Mouse (Mus musculus): ENCODE measurements at regions not wholly inside any gene's neighbourhood (a gene's known extent, or its start where the extent isn't known, plus 50 kb on each side); places are given as distances from the start of the nearest gene placed in this dataset.

DNA sequence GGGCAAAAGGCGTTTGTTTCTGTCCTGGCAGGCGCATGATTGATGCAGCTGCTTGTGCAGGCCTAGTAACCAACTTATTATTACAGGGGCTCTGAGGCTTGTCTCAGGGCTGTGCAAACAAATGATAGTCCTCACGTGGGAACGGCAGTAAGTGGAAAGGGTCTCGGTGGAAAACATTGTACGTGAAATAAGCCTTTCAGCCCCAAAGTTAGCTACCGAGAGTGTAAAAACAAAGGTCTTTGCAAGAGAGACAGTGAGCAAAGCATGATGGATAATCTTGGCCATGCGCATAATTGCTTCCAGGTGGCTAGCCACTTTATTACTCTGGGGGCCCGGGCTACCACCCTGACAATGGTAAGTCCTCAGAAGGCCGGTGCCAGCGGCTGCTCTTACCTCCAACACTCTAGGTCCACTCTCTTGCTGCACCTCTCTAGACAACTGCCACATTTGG is 315.3 kb upstream of the Prickle1 start:
- H3K27me3 ChIP-seq (ENCODE audit: control insufficient read depth, insufficient read depth, low read length): no peaks in the 10 kb centered on the region
- no peaks in the 10 kb centered on the region for H3K9me3 ChIP-seq (ENCODE audit: control insufficient read depth, low read length)
- no peak overlapping the region for H3K27ac ChIP-seq (replicated peaks; ENCODE audit: low read depth, low read length)
- H3K4me2 ChIP-seq (ENCODE audit: low read length): no peak overlapping the region
- WGBS: 67% methylated on average over 11 of the region's 11 CpGs
- no peak for ATAC-seq (ENCODE audit: low FRiP score, low TSS enrichment)
- no peak for DNase-seq
- no peak overlapping the region for H3K4me3 ChIP-seq (replicated peaks; ENCODE audit: low read depth, low read length)
- no peaks in the 10 kb centered on the region for H3K4me1 ChIP-seq (ENCODE audit: control insufficient read depth, insufficient read depth, low read length)
- H3K9ac ChIP-seq (replicated peaks; ENCODE audit: low read length): no peak overlapping the region
- H3K36me3 ChIP-seq (ENCODE audit: control insufficient read depth, insufficient read depth, low read length): no peaks in the 10 kb centered on the region

DNA sequence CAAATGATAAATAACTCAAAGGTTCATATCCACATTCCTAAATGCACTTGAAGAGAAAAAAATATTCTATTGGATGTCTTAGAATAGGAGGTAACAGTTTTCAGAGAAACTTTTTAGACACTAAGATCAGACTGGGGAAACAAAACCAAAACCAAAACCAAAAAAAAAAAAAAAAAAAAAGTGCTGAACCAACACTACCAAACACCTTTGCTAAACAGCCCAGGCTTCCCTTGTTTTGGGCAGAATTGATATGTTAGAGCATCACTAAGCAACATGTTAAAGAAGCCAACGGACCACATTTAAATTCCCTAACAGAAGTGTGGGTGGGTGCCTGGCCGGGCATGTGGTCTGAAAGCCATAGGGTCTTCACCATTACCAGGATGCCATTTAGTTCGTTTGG is 314.5 kb upstream of the Prickle1 start:
- H3K4me3 ChIP-seq (replicated peaks; ENCODE audit: low read depth, low read length): no peak overlapping the region
- DNase-seq: no peak

DNA sequence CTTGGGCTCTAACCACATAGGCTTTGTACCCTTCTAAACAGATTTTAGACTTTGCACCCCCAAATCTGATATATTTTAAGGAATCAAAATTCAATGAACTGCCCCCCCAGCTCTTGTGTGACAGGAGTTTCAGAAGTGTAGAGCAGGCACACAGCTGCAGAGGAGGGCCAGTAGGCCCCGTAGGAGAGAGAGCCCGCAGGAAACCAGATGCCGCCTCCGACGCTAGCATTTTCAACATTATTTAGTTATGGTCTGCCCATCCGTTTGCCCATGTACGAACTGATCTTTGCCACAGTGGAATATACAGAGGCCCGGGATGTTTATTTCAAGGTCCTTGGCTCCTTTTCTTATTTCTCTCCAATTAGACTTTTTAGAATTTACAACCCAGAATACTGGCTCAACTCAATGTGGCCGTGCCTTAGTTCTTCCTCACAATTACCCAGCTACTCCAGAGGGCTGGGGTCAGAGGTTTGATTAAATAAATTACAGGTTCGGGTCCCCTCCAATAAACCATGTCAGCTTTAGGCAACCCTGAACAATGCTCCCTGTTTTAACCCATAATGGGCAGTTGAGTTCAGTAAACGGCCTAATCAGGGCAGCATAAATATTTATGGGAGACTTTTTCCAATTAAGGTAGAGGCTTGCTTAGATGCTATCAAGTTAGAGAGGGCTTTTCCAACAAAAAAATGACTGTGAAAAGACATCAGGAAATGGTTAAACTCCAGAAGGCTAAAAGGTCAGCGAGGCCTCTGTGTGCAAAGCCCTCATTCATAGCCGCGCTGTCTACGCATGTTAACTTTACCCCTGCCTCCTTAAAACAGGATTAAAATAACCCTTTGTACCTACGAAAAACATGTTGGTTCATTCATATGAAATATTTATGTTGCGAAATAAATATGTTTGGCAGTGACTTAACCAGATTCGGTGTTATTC is 308.2 kb upstream of the Prickle1 start:
- ATAC-seq (ENCODE audit: low FRiP score, low TSS enrichment) (no peak), DNase-seq (no peak)
- H3K36me3 ChIP-seq (ENCODE audit: control insufficient read depth, insufficient read depth, low read length): no peaks in the 10 kb centered on the region
- no peaks in the 10 kb centered on the region for H3K4me1 ChIP-seq (ENCODE audit: control insufficient read depth, insufficient read depth, low read length)
- H3K9me3 ChIP-seq (ENCODE audit: control insufficient read depth, low read length): no peaks in the 10 kb centered on the region
- H3K27ac ChIP-seq (replicated peaks; ENCODE audit: low read depth, low read length): no peak overlapping the region
- H3K27me3 ChIP-seq (ENCODE audit: control insufficient read depth, insufficient read depth, low read length): no peaks in the 10 kb centered on the region
- WGBS: 58% methylated on average over 18 of the region's 18 CpGs
- no peak overlapping the region for H3K4me3 ChIP-seq (replicated peaks; ENCODE audit: low read depth, low read length)
- H3K9ac ChIP-seq (replicated peaks; ENCODE audit: low read length): no peak overlapping the region
- H3K4me2 ChIP-seq (ENCODE audit: low read length): no peak overlapping the region

More for the DNA sequence above, 314.5 kb upstream of the Prickle1 start:
- no peaks in the 10 kb centered on the region for H3K4me1 ChIP-seq (ENCODE audit: control insufficient read depth, insufficient read depth, low read length)
- no peaks in the 10 kb centered on the region for H3K36me3 ChIP-seq (ENCODE audit: control insufficient read depth, insufficient read depth, low read length)
- H3K4me2 ChIP-seq (ENCODE audit: low read length): no peak overlapping the region
- no peak overlapping the region for H3K9ac ChIP-seq (replicated peaks; ENCODE audit: low read length)
- WGBS: 90% methylated on average over 3 of the region's 3 CpGs
- ATAC-seq (ENCODE audit: low FRiP score, low TSS enrichment): no peak
- no peaks in the 10 kb centered on the region for H3K9me3 ChIP-seq (ENCODE audit: control insufficient read depth, low read length)
- no peaks in the 10 kb centered on the region for H3K27me3 ChIP-seq (ENCODE audit: control insufficient read depth, insufficient read depth, low read length)
- no peak overlapping the region for H3K27ac ChIP-seq (replicated peaks; ENCODE audit: low read depth, low read length)

DNA sequence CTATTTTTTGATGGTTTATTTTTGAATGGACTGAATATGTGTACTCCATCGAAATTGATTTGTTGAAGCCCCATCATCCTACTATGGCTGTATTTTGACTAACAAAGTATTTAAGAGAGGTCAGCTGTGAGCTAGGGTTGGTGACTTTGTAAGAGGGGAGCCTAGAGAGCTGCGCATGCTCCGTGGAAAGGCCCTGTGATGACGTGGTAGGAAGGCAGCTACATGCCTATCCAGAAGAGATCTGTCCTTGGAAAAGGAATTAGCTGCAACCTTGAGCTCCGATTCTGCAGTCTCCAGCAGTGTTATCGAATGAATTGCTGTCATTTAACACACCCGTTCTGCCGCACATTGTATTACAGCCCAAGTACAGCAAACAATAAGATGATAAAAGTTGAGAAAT is 287.1 kb upstream of the Prickle1 start:
- H3K4me2 ChIP-seq (ENCODE audit: low read length): no peak overlapping the region
- no peak for DNase-seq
- H3K36me3 ChIP-seq (ENCODE audit: control insufficient read depth, insufficient read depth, low read length): no peaks in the 10 kb centered on the region
- no peak for ATAC-seq (ENCODE audit: low FRiP score, low TSS enrichment)
- no peak overlapping the region for H3K9ac ChIP-seq (replicated peaks; ENCODE audit: low read length)
- no peaks in the 10 kb centered on the region for H3K9me3 ChIP-seq (ENCODE audit: control insufficient read depth, low read length)
- 85% methylated on average over 8 of the region's 8 CpGs for WGBS
- H3K4me1 ChIP-seq (ENCODE audit: control insufficient read depth, insufficient read depth, low read length): no peaks in the 10 kb centered on the region
- H3K4me3 ChIP-seq (replicated peaks; ENCODE audit: low read depth, low read length): no peak overlapping the region
- H3K27ac ChIP-seq (replicated peaks; ENCODE audit: low read depth, low read length): no peak overlapping the region
- H3K27me3 ChIP-seq (ENCODE audit: control insufficient read depth, insufficient read depth, low read length): no peaks in the 10 kb centered on the region

DNA sequence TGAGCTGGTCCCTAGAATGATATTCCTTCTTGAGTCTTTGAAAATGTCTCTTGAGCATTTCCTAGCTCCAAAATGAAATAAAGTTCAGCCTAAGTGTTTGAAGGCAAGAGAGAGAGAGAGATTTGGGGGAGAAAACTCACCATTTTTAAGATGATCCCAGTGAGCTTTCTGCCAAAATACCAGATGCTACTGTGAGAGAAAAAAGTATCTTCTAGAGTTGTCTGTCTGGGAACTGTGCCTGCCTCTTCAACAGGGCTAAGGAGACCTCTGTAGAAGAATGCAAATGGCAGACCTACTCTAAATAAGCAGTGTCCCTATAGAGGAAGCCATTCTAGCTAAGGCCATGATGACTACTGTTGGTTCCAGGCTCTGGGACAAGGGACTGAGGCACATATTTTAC is 285.6 kb upstream of the Prickle1 start:
- Histone ChIP-seq H3K4me2 (ENCODE audit: low read length) (no peak overlapping the region), H3K9ac (replicated peaks; ENCODE audit: low read length) (no peak overlapping the region), H3K9me3 (ENCODE audit: control insufficient read depth, low read length) (no peaks in the 10 kb centered on the region), H3K36me3 (ENCODE audit: control insufficient read depth, insufficient read depth, low read length) (no peaks in the 10 kb centered on the region), H3K27ac (replicated peaks; ENCODE audit: low read depth, low read length) (no peak overlapping the region), H3K4me3 (replicated peaks; ENCODE audit: low read depth, low read length) (no peak overlapping the region), H3K4me1 (ENCODE audit: control insufficient read depth, insufficient read depth, low read length) (no peaks in the 10 kb centered on the region), H3K27me3 (ENCODE audit: control insufficient read depth, insufficient read depth, low read length) (no peaks in the 10 kb centered on the region)
- DNase-seq (no peak), ATAC-seq (ENCODE audit: low FRiP score, low TSS enrichment) (no peak)

DNA sequence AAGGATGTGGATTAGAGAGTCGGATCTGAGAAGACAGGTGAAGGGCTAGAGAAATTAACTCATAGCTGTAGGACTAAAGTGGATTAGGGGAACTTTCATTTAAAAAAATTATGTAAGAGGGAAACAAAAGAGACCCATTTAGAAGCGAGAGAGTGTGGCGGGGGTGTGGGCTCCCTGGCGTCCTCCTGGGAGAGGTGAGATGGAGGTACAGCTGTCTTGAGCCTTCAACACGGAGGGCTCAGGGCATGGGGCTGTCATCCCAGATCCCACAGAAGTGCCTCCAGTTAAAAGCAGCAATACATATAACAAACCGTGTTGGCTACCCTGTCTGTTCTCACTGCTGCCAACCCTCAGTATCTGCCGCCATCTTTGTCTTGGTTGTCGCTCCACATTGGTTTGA is 284.6 kb upstream of the Prickle1 start:
- H3K9me3 ChIP-seq (ENCODE audit: control insufficient read depth, low read length): no peaks in the 10 kb centered on the region
- 77% methylated on average over 8 of the region's 8 CpGs for WGBS
- H3K4me2 ChIP-seq (ENCODE audit: low read length): no peak overlapping the region
- H3K36me3 ChIP-seq (ENCODE audit: control insufficient read depth, insufficient read depth, low read length): no peaks in the 10 kb centered on the region
- H3K4me3 ChIP-seq (replicated peaks; ENCODE audit: low read depth, low read length): no peak overlapping the region
- H3K4me1 ChIP-seq (ENCODE audit: control insufficient read depth, insufficient read depth, low read length): no peaks in the 10 kb centered on the region
- no peaks in the 10 kb centered on the region for H3K27me3 ChIP-seq (ENCODE audit: control insufficient read depth, insufficient read depth, low read length)
- H3K9ac ChIP-seq (replicated peaks; ENCODE audit: low read length): no peak overlapping the region
- no peak overlapping the region for H3K27ac ChIP-seq (replicated peaks; ENCODE audit: low read depth, low read length)
- DNase-seq (no peak), ATAC-seq (ENCODE audit: low FRiP score, low TSS enrichment) (no peak)

DNA sequence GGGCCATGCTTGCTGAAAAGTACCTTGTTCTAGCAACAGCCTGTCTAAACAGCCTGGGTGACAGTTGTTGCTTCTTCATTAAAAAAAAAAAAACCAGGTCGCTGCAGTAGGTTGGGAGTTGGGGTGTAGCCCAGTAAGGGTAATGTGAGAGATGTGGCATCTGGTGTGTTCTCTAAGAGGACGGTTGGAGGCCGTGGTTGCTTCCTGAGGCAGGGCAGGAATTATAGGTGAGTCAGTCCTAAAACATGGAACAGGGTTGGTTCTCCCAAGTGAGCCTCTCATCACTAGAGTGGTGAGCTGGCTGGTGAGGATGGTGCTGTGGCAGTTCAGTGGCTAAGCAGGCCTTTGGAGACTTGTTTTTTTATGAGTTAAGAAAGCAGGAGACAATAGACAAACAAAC is 283.3 kb upstream of the Prickle1 start:
- no peak for ATAC-seq (ENCODE audit: low FRiP score, low TSS enrichment)
- no peaks in the 10 kb centered on the region for H3K4me1 ChIP-seq (ENCODE audit: control insufficient read depth, insufficient read depth, low read length)
- no peaks in the 10 kb centered on the region for H3K9me3 ChIP-seq (ENCODE audit: control insufficient read depth, low read length)
- H3K4me2 ChIP-seq (ENCODE audit: low read length): no peak overlapping the region
- no peak overlapping the region for H3K9ac ChIP-seq (replicated peaks; ENCODE audit: low read length)
- no peak for DNase-seq
- 88% methylated on average over 3 of the region's 3 CpGs for WGBS
- H3K27ac ChIP-seq (replicated peaks; ENCODE audit: low read depth, low read length): no peak overlapping the region
- no peak overlapping the region for H3K4me3 ChIP-seq (replicated peaks; ENCODE audit: low read depth, low read length)
- H3K36me3 ChIP-seq (ENCODE audit: control insufficient read depth, insufficient read depth, low read length): no peaks in the 10 kb centered on the region
- no peaks in the 10 kb centered on the region for H3K27me3 ChIP-seq (ENCODE audit: control insufficient read depth, insufficient read depth, low read length)

DNA sequence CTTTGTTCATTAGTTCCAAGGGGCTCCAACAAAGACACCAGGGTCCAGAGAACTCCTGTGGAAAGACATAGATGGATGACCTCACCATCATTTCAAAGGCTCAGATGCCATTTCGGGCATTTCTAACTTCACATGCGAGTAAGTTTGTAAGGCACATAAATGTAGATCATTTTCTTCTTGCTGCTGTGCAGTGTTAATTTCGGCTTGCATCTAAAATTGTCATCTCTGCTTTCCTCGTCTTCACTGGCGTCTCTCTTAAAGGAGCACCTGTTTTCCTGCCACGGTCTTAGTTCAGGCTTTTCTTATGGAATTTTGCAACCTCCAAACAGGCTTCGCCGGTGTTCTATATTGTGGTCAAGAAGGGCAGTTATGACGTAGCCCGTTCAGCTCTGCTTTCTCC is 280.6 kb upstream of the Prickle1 start:
- no peaks in the 10 kb centered on the region for H3K9me3 ChIP-seq (ENCODE audit: control insufficient read depth, low read length)
- no peak overlapping the region for H3K4me2 ChIP-seq (ENCODE audit: low read length)
- no peaks in the 10 kb centered on the region for H3K36me3 ChIP-seq (ENCODE audit: control insufficient read depth, insufficient read depth, low read length)
- 94% methylated on average over 10 of the region's 10 CpGs for WGBS
- H3K9ac ChIP-seq (replicated peaks; ENCODE audit: low read length): no peak overlapping the region
- H3K4me3 ChIP-seq (replicated peaks; ENCODE audit: low read depth, low read length): no peak overlapping the region
- H3K27ac ChIP-seq (replicated peaks; ENCODE audit: low read depth, low read length): no peak overlapping the region
- ATAC-seq (ENCODE audit: low FRiP score, low TSS enrichment) (no peak), DNase-seq (no peak)
- no peaks in the 10 kb centered on the region for H3K4me1 ChIP-seq (ENCODE audit: control insufficient read depth, insufficient read depth, low read length)
- no peaks in the 10 kb centered on the region for H3K27me3 ChIP-seq (ENCODE audit: control insufficient read depth, insufficient read depth, low read length)

DNA sequence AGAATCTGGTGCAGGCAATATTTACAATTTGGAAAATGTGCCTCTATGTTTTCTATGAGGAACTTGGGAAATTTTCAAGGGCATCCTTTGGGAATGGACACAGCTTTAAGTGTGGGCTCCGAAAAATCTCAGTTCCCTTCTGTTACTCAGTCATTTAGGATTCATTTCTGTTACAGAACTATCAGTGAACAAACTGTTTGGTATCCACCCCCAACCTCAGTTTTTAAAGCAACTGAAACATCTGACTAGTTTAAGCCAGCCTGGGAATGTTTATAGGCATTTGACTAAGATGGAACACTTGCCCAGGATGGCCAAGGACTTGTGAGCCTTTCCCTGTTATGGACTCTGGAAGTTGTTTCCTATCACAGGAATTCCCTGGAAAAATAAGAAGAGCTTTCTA is 280.0 kb upstream of the Prickle1 start:
- H3K4me2 ChIP-seq (ENCODE audit: low read length): no peak overlapping the region
- no peaks in the 10 kb centered on the region for H3K27me3 ChIP-seq (ENCODE audit: control insufficient read depth, insufficient read depth, low read length)
- ATAC-seq (ENCODE audit: low FRiP score, low TSS enrichment) (no peak), DNase-seq (no peak)
- no peak overlapping the region for H3K4me3 ChIP-seq (replicated peaks; ENCODE audit: low read depth, low read length)
- no peaks in the 10 kb centered on the region for H3K4me1 ChIP-seq (ENCODE audit: control insufficient read depth, insufficient read depth, low read length)
- no peak overlapping the region for H3K27ac ChIP-seq (replicated peaks; ENCODE audit: low read depth, low read length)
- H3K9me3 ChIP-seq (ENCODE audit: control insufficient read depth, low read length): no peaks in the 10 kb centered on the region
- H3K9ac ChIP-seq (replicated peaks; ENCODE audit: low read length): no peak overlapping the region
- WGBS: 97% methylated on average over 1 of the region's 1 CpGs
- H3K36me3 ChIP-seq (ENCODE audit: control insufficient read depth, insufficient read depth, low read length): no peaks in the 10 kb centered on the region
